Mouse (Mus musculus) C2C12 (cell line): ENCODE measurements around the gene Stard3.

Experiments
- CEBPB ChIP-seq: IDR thresholded peaks from one replicate; pipeline ENCODE4 v1.6.1; 2011; ENCODE audit warnings: low read depth, mild to moderate bottlenecking, control low read depth, moderate library complexity
- CTCF ChIP-seq: IDR thresholded peaks from one replicate; pipeline ENCODE4 v1.5.1; 2011; ENCODE audit not compliant: control insufficient read depth, insufficient read depth, insufficient read length
- MAX ChIP-seq: IDR thresholded peaks from one replicate; pipeline ENCODE4 v1.6.1; 2011; ENCODE audit warnings: mild to moderate bottlenecking, control low read depth
- MYOD1 ChIP-seq: IDR thresholded peaks from one replicate; pipeline ENCODE4 v1.6.1; 2011; ENCODE audit warnings: low read depth; ENCODE audit not compliant: control insufficient read depth, insufficient read length
- MYOG ChIP-seq: IDR thresholded peaks from one replicate; pipeline ENCODE4 v1.6.1; 2011; ENCODE audit not compliant: control insufficient read depth, insufficient read length; ENCODE audit errors: extremely low read depth
- USF1 ChIP-seq: IDR thresholded peaks from one replicate; pipeline ENCODE4 v1.6.1; 2011; ENCODE audit warnings: low read depth, mild to moderate bottlenecking, control low read depth, moderate library complexity

DNA sequence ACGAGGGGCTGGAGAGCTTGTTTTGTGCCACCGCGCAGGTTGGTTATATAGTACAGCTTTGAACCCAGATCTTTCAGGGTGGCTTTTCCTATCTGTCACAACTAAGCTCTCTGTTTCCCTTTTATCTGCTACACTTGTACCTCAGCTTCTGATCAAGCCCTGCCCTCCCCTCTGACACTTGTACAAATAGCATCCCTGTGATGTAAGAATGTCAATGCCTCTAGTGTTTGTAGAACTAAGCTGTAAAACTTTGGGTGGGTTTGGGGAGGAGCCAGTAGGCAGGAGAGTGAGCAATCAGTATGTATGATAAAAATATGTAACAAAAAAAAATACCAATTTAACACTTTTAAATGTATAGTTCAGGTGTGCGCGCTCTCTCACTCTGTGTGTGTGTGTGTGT, 6.2 kb downstream of the Stard3 start:
- TF ChIP-seq CTCF (no peak), MAX (no peak), USF1 (no peak), MYOG (no peak), CEBPB (no peak), MYOD1 (no peak)
